Mouse (Mus musculus) forebrain, embryonic 14.5 days (tissue): Measurements from ENCODE around the gene Fam205c. TPM values are rescaled to one million over a fixed set of nuclear protein-coding genes. Genes with fewer than 3 reads are reported as not detected.

ENCODE experiments used
- ATAC-seq: fragments of 200-750 bp; cut with Nextera tagmentation; 2 replicates; pipeline ENCODE4 v1.8.0; 2017; ENCODE audit warnings: mild to moderate bottlenecking, moderate library complexity
- DNase-seq: peaks from one replicate; pipeline ENCODE4 v3.0.0-alpha.2; 2015; ENCODE audit warnings: low spot score
- H3K27ac ChIP-seq: fragments of 300-500 bp; sonication (generic); 2 replicates; pipeline ENCODE4 v1.5.1; 2014; ENCODE audit warnings: low read depth, mild to moderate bottlenecking, control low read depth, low read length, moderate library complexity
- H3K27me3 ChIP-seq: fragments of 300-500 bp; sonication (generic); replicated peaks from 2 replicates; pipeline ENCODE4 v1.6.1; 2014; ENCODE audit warnings: low read length, control low read depth, mixed read lengths; ENCODE audit not compliant: control insufficient read depth, insufficient read depth
- H3K36me3 ChIP-seq: fragments of 300-500 bp; sonication (generic); 2 replicates; pipeline ENCODE4 v1.6.1; 2014; ENCODE audit warnings: low read length, control low read depth; ENCODE audit not compliant: control insufficient read depth, insufficient read depth
- H3K4me1 ChIP-seq: fragments of 300-500 bp; sonication (generic); 2 replicates; pipeline ENCODE4 v1.6.1; 2014; ENCODE audit warnings: antibody characterized with exemption, low read length, control low read depth; ENCODE audit not compliant: control insufficient read depth, insufficient read depth
- H3K4me2 ChIP-seq: fragments of 300-500 bp; sonication (generic); 2 replicates; pipeline ENCODE4 v1.6.1; 2014; ENCODE audit warnings: mild to moderate bottlenecking, control low read depth, low read length
- H3K4me3 ChIP-seq: fragments of 300-500 bp; sonication (generic); 2 replicates; pipeline ENCODE4 v1.5.1; 2014; ENCODE audit warnings: low read depth, low read length, control low read depth
- H3K9ac ChIP-seq: fragments of 300-500 bp; sonication (generic); 2 replicates; pipeline ENCODE4 v1.6.1; 2014; ENCODE audit warnings: mild to moderate bottlenecking, low read length, control low read depth, moderate library complexity
- H3K9me3 ChIP-seq: fragments of 300-500 bp; sonication (generic); replicated peaks from 2 replicates; pipeline ENCODE4 v1.6.1; 2016; ENCODE audit warnings: low read length, control low read depth, mixed read lengths; ENCODE audit not compliant: control insufficient read depth
- WGBS: fragments of 180-500 bp; shearing (Covaris S2); extraction: QIAGEN DNeasy Blood & Tissue Kit; methylation state at CpG from one replicate; pipeline ENCODE4 v1.1.7; 2014; 5-methylcytosine and 5-hydroxymethylcytosine counted together
- polyA plus RNA-seq: library from polyadenylated mRNA; unstranded; fragments of >200 nt; fragmentation: Nextera tagmentation; extraction: Ambion mirVana; gene quantifications from 2 replicates; pipeline ENCODE4 v1.2.1, GENCODE M21; 2014

The Fam205c gene
- polyA plus RNA-seq, result 0.64 and 0.98 TPM in 2 replicates

- Histone ChIP-seq H3K9ac (no peak within 1 kb of the TSS), H3K27ac (no peak within 1 kb of the TSS), H3K36me3 (no peaks in the 10 kb centered on the region), H3K4me1 (no peaks in the 10 kb centered on the region), H3K9me3 (no peaks in the 10 kb centered on the region), H3K27me3 (no peaks in the 10 kb centered on the region), H3K4me2 (no peak within 1 kb of the TSS), H3K4me3 (no peak within 1 kb of the TSS)
- WGBS, result 87% methylated on average over 7 of the region's 7 CpGs
- ATAC-seq (no peak), DNase-seq (no peak)
These were observed at the start of gene Fam205c for GRCm38 (mm10) chr4:42874134-42874533. TSS of gene Fam205c (minus strand) at chr4:42874234.

- no peaks in the 10 kb centered on the region for H3K4me1 ChIP-seq
- no peak overlapping the region for H3K4me3 ChIP-seq
- H3K27me3 ChIP-seq, result peaks cover 11% of the 10 kb centered on the region
- H3K36me3 ChIP-seq, result no peaks in the 10 kb centered on the region
- ATAC-seq, result no peak
- H3K9me3 ChIP-seq, result no peaks in the 10 kb centered on the region
- H3K4me2 ChIP-seq, result no peak overlapping the region
- no peak overlapping the region for H3K9ac ChIP-seq
- no peak for DNase-seq
- WGBS, result 91% methylated on average over 8 of the region's 8 CpGs
- no peak overlapping the region for H3K27ac ChIP-seq
These were observed 48.4 kb upstream of the Fam205c start for GRCm38 (mm10) chr4:42922461-42922860.

DNA sequence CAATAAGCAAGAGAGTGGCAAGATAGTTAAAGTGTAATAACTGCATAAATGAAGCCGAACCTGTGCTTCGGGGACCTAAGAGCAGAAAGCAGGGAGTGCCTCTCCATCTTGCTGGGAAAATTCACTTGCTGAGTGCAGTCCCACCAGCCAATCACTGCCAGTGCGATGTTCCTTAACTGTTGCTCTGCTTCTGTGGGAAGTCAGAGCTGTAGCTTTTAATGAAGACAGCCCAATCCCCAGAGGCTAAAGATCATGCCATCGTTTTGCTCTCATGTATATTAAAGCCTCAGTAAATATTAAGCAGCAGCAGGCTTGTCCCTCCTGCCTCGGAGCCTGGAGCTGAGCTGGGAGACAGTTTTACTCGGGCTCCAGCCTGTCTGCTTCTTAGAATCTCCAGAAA lies 48.0 kb upstream of the Fam205c start:
- 72% methylated on average over 6 of the region's 6 CpGs for WGBS
- H3K9ac ChIP-seq, result no peak overlapping the region
- no peak overlapping the region for H3K4me2 ChIP-seq
- peaks cover 13% of the 10 kb centered on the region for H3K27me3 ChIP-seq
- H3K9me3 ChIP-seq, result no peaks in the 10 kb centered on the region
- H3K4me3 ChIP-seq, result no peak overlapping the region
- DNase-seq, result peak; percentile 12
- H3K27ac ChIP-seq, result no peak overlapping the region
- no peaks in the 10 kb centered on the region for H3K36me3 ChIP-seq
- no peak for ATAC-seq
- no peaks in the 10 kb centered on the region for H3K4me1 ChIP-seq

- no peaks in the 10 kb centered on the region for H3K36me3 ChIP-seq
- no peaks in the 10 kb centered on the region for H3K9me3 ChIP-seq
- no peak overlapping the region for H3K4me3 ChIP-seq
- H3K27ac ChIP-seq, result no peak overlapping the region
- 84% methylated on average over 2 of the region's 2 CpGs for WGBS
- no peaks in the 10 kb centered on the region for H3K4me1 ChIP-seq
- H3K4me2 ChIP-seq, result no peak overlapping the region
- DNase-seq (no peak), ATAC-seq (no peak)
- H3K27me3 ChIP-seq, result peaks cover 16% of the 10 kb centered on the region
- no peak overlapping the region for H3K9ac ChIP-seq
These were observed 47.5 kb upstream of the Fam205c start for GRCm38 (mm10) chr4:42921536-42921935.

DNA sequence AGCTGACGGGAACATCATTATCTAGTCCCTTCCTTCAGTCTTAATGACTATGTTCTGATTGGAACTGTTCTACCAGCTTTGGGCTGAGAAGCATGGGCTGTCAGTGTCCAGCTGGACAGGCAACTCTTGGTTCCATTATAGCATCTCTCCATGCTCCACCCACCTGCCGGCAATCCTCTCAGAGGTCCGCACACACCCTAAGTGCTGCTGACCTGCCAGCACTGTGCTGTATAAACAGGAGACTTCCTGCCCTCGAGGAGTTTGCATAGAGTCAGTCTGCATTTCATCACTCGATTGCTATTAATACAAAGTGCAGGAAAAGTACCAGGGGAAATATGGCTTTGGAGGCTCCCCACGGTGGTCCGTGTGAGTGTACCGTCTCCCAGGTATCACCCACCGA lies 46.7 kb upstream of the Fam205c start:
- no peak overlapping the region for H3K27ac ChIP-seq
- H3K4me3 ChIP-seq, result no peak overlapping the region
- peaks cover 20% of the 10 kb centered on the region for H3K27me3 ChIP-seq
- ATAC-seq (no peak), DNase-seq (no peak)
- no peaks in the 10 kb centered on the region for H3K36me3 ChIP-seq
- no peaks in the 10 kb centered on the region for H3K9me3 ChIP-seq
- no peaks in the 10 kb centered on the region for H3K4me1 ChIP-seq
- WGBS, result 86% methylated on average over 9 of the region's 9 CpGs
- no peak overlapping the region for H3K9ac ChIP-seq
- no peak overlapping the region for H3K4me2 ChIP-seq

DNA sequence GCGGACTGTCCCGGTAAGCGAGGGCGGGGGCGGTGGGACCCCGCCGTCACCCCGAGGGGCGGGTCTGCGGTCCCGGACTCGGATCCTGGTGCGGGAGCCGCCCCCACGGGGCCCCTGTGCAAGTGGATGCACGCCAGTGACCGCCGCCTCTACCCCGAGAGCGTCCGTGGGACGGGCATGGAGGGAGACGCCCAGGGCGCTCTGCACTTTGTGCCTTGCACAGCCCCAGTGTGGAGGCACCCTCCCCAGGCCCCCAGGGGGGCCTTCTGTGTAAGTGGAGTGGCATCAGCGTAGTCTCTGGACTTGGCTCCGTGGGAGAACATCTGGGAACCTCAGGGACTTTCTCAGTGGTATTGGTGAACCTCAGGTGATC lies 43.4 kb upstream of the Fam205c start:
- peak; percentile 61 for ATAC-seq
- Histone ChIP-seq H3K27ac (peak overlapping the region; percentile 27; the same call in 1 of the 2 replicates), H3K27me3 (peaks cover 25% of the 10 kb centered on the region), H3K4me3 (peak overlapping the region; percentile 59), H3K9me3 (no peaks in the 10 kb centered on the region), H3K36me3 (no peaks in the 10 kb centered on the region), H3K9ac (peak overlapping the region; percentile 78), H3K4me2 (peak overlapping the region; percentile 86), H3K4me1 (no peaks in the 10 kb centered on the region)
- 4% methylated on average over 25 of the region's 26 CpGs for WGBS
- DNase-seq, result peak; percentile 12

GRCm38 (mm10) chr4:42916617-42917401 lies 42.8 kb upstream of the Fam205c start, which contains the start of gene Phf24:
TSS of gene Phf24 (plus strand) at chr4:42916660.
- ATAC-seq, result peak; percentile 85
- Histone ChIP-seq H3K36me3 (no peaks in the 10 kb centered on the region), H3K27me3 (peaks cover 25% of the 10 kb centered on the region), H3K9me3 (no peaks in the 10 kb centered on the region), H3K9ac (peak within 1 kb of the TSS; percentile 78), H3K27ac (peak within 1 kb of the TSS; percentile 27; the same call in 1 of the 2 replicates), H3K4me3 (peak within 1 kb of the TSS; percentile 59), H3K4me2 (peak within 1 kb of the TSS; percentile 86), H3K4me1 (no peaks in the 10 kb centered on the region)
- WGBS, result under 1% methylated on average over 57 of the region's 90 CpGs
- peak; percentile 74 for DNase-seq

- WGBS, result 61% methylated on average over 1 of the region's 1 CpGs
- H3K9ac ChIP-seq, result no peak overlapping the region
- no peaks in the 10 kb centered on the region for H3K4me1 ChIP-seq
- no peak overlapping the region for H3K27ac ChIP-seq
- H3K9me3 ChIP-seq, result no peaks in the 10 kb centered on the region
- ATAC-seq (no peak), DNase-seq (no peak)
- H3K36me3 ChIP-seq, result no peaks in the 10 kb centered on the region
- H3K4me2 ChIP-seq, result no peak overlapping the region
- H3K4me3 ChIP-seq, result peak overlapping the region; percentile 59; the same call in 1 of the 2 replicates
- peaks cover 25% of the 10 kb centered on the region for H3K27me3 ChIP-seq
These were observed 41.9 kb upstream of the Fam205c start for GRCm38 (mm10) chr4:42915966-42916365.

DNA sequence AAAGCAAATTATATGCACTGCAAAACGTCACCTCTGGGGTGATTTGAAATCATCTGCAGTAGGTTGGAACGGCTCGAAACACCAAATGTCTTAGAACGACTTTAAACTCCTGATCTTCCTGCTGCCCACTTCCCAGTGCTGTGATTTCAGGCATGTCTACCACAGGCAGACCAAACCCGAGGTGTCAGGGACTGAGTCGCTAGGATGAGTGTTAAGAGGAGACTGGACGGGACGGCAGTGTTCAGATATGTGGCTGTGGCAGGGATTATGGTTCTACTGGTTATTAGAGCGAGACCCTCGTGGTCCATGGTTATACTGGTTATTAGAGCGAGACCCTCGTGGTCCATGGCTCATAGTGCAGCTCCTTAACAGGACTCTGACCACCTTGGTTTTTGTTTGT lies 41.3 kb upstream of the Fam205c start:
- Histone ChIP-seq H3K9ac (no peak overlapping the region), H3K36me3 (no peaks in the 10 kb centered on the region), H3K4me1 (no peaks in the 10 kb centered on the region), H3K4me2 (no peak overlapping the region), H3K27ac (no peak overlapping the region), H3K27me3 (peaks cover 25% of the 10 kb centered on the region), H3K9me3 (no peaks in the 10 kb centered on the region), H3K4me3 (no peak overlapping the region)
- WGBS, result 88% methylated on average over 12 of the region's 12 CpGs
- DNase-seq, result no peak
- no peak for ATAC-seq
